Mouse (Mus musculus): ENCODE measurements around the gene Socs3. TPM values are rescaled to one million over a fixed set of nuclear protein-coding genes. Genes with fewer than 3 reads are reported as not detected.

The Socs3 gene
- polyA plus RNA-seq, 1 experiment from 2014 or later = 11.7 TPM

- H3K4me3 ChIP-seq (replicated peaks; ENCODE audit: low read length) = no peak overlapping the region
- H3K4me1 ChIP-seq (replicated peaks; ENCODE audit: control insufficient read depth, insufficient read depth, low read length) = 0 out of 2 replicates have a peak, but pooled peaks cover 6% of the 10 kb centered on the region
- no peak overlapping the region for H3K4me2 ChIP-seq (ENCODE audit: low read length)
- no peaks in the 10 kb centered on the region for H3K9me3 ChIP-seq (ENCODE audit: control insufficient read depth, low read length)
- ATAC-seq = no peak
- H3K27ac ChIP-seq (ENCODE audit: low read length) = no peak overlapping the region
- 82% methylated on average over 5 of the region's 5 CpGs for WGBS
- no peak overlapping the region for H3K9ac ChIP-seq (replicated peaks; ENCODE audit: low read depth, low read length)
- no peaks in the 10 kb centered on the region for H3K27me3 ChIP-seq (replicated peaks; ENCODE audit: control insufficient read depth, insufficient read depth, low read length)
- peaks cover 18% of the 10 kb centered on the region for H3K36me3 ChIP-seq (ENCODE audit: control insufficient read depth, insufficient read depth)
These were observed 38.4 kb upstream of the Socs3 start for GRCm38 (mm10) chr11:118008144-118008805.

- H3K27me3 ChIP-seq (replicated peaks; ENCODE audit: control insufficient read depth, insufficient read depth, low read length) = no peaks in the 10 kb centered on the region
- H3K27ac ChIP-seq (ENCODE audit: low read length) = no peak overlapping the region
- no peak overlapping the region for H3K9ac ChIP-seq (replicated peaks; ENCODE audit: low read depth, low read length)
- no peak overlapping the region for H3K4me3 ChIP-seq (replicated peaks; ENCODE audit: low read length)
- WGBS = 78% methylated on average over 8 of the region's 8 CpGs
- H3K36me3 ChIP-seq (ENCODE audit: control insufficient read depth, insufficient read depth) = peaks cover 18% of the 10 kb centered on the region
- H3K4me2 ChIP-seq (ENCODE audit: low read length) = no peak overlapping the region
- no peaks in the 10 kb centered on the region for H3K9me3 ChIP-seq (ENCODE audit: control insufficient read depth, low read length)
- 0 out of 2 replicates have a peak, but pooled peaks cover 6% of the 10 kb centered on the region for H3K4me1 ChIP-seq (replicated peaks; ENCODE audit: control insufficient read depth, insufficient read depth, low read length)
- ATAC-seq = no peak
These were observed 37.8 kb upstream of the Socs3 start for GRCm38 (mm10) chr11:118007460-118008143.

- no peaks in the 10 kb centered on the region for H3K4me1 ChIP-seq (replicated peaks; ENCODE audit: control insufficient read depth, insufficient read depth, low read length)
- H3K9me3 ChIP-seq (ENCODE audit: control insufficient read depth, low read length) = no peaks in the 10 kb centered on the region
- H3K9ac ChIP-seq (replicated peaks; ENCODE audit: low read depth, low read length) = no peak overlapping the region
- no peak overlapping the region for H3K4me3 ChIP-seq (replicated peaks; ENCODE audit: low read length)
- ATAC-seq = no peak
- H3K27ac ChIP-seq (ENCODE audit: low read length) = no peak overlapping the region
- H3K27me3 ChIP-seq (replicated peaks; ENCODE audit: control insufficient read depth, insufficient read depth, low read length) = no peaks in the 10 kb centered on the region
- H3K4me2 ChIP-seq (ENCODE audit: low read length) = no peak overlapping the region
- whole genome bisulfite sequencing = 92% methylated on average over 5 of the region's 5 CpGs
- H3K36me3 ChIP-seq (ENCODE audit: control insufficient read depth, insufficient read depth) = peaks cover 25% of the 10 kb centered on the region
These were observed 34.4 kb upstream of the Socs3 start for GRCm38 (mm10) chr11:118004217-118004616.

- Histone ChIP-seq H3K4me3 (replicated peaks; ENCODE audit: low read length) (no peak overlapping the region), H3K9me3 (ENCODE audit: control insufficient read depth, low read length) (no peaks in the 10 kb centered on the region), H3K4me2 (ENCODE audit: low read length) (no peak overlapping the region), H3K9ac (replicated peaks; ENCODE audit: low read depth, low read length) (no peak overlapping the region), H3K36me3 (ENCODE audit: control insufficient read depth, insufficient read depth) (peaks cover 25% of the 10 kb centered on the region), H3K27me3 (replicated peaks; ENCODE audit: control insufficient read depth, insufficient read depth, low read length) (no peaks in the 10 kb centered on the region), H3K4me1 (replicated peaks; ENCODE audit: control insufficient read depth, insufficient read depth, low read length) (no peaks in the 10 kb centered on the region), H3K27ac (ENCODE audit: low read length) (no peak overlapping the region)
- WGBS = 85% methylated on average over 5 of the region's 5 CpGs
- ATAC-seq = no peak
These were observed 33.9 kb upstream of the Socs3 start for GRCm38 (mm10) chr11:118003718-118004117.

- no peak overlapping the region for H3K9ac ChIP-seq (replicated peaks; ENCODE audit: low read depth, low read length)
- ATAC-seq = no peak
- 93% methylated on average over 14 of the region's 14 CpGs for WGBS
- no peak overlapping the region for H3K4me2 ChIP-seq (ENCODE audit: low read length)
- no peaks in the 10 kb centered on the region for H3K4me1 ChIP-seq (replicated peaks; ENCODE audit: control insufficient read depth, insufficient read depth, low read length)
- H3K27ac ChIP-seq (ENCODE audit: low read length) = no peak overlapping the region
- H3K4me3 ChIP-seq (replicated peaks; ENCODE audit: low read length) = no peak overlapping the region
- peaks cover 25% of the 10 kb centered on the region for H3K36me3 ChIP-seq (ENCODE audit: control insufficient read depth, insufficient read depth)
- no peaks in the 10 kb centered on the region for H3K9me3 ChIP-seq (ENCODE audit: control insufficient read depth, low read length)
- H3K27me3 ChIP-seq (replicated peaks; ENCODE audit: control insufficient read depth, insufficient read depth, low read length) = no peaks in the 10 kb centered on the region
These were observed 33.3 kb upstream of the Socs3 start for GRCm38 (mm10) chr11:118003176-118003575.

GRCm38 (mm10) chr11:118000565-118001215 lies 30.8 kb upstream of the Socs3 start:
- Histone ChIP-seq H3K4me2 (ENCODE audit: low read length) (no peak overlapping the region), H3K4me3 (replicated peaks; ENCODE audit: low read length) (no peak overlapping the region), H3K27ac (ENCODE audit: low read length) (no peak overlapping the region), H3K9me3 (ENCODE audit: control insufficient read depth, low read length) (no peaks in the 10 kb centered on the region), H3K9ac (replicated peaks; ENCODE audit: low read depth, low read length) (no peak overlapping the region), H3K4me1 (replicated peaks; ENCODE audit: control insufficient read depth, insufficient read depth, low read length) (peaks cover 6% of the 10 kb centered on the region; the same call in 1 of the 2 replicates), H3K27me3 (replicated peaks; ENCODE audit: control insufficient read depth, insufficient read depth, low read length) (no peaks in the 10 kb centered on the region), H3K36me3 (ENCODE audit: control insufficient read depth, insufficient read depth) (peaks cover 21% of the 10 kb centered on the region)
- WGBS = 92% methylated on average over 7 of the region's 7 CpGs
- no peak for ATAC-seq

GRCm38 (mm10) chr11:118000083-118000482 lies 30.2 kb upstream of the Socs3 start:
- no peak for ATAC-seq
- H3K9ac ChIP-seq (replicated peaks; ENCODE audit: low read depth, low read length) = no peak overlapping the region
- H3K27ac ChIP-seq (ENCODE audit: low read length) = no peak overlapping the region
- H3K4me3 ChIP-seq (replicated peaks; ENCODE audit: low read length) = no peak overlapping the region
- WGBS = 67% methylated on average over 1 of the region's 1 CpGs
- H3K4me1 ChIP-seq (replicated peaks; ENCODE audit: control insufficient read depth, insufficient read depth, low read length) = peaks cover 6% of the 10 kb centered on the region; the same call in 1 of the 2 replicates
- no peaks in the 10 kb centered on the region for H3K27me3 ChIP-seq (replicated peaks; ENCODE audit: control insufficient read depth, insufficient read depth, low read length)
- no peaks in the 10 kb centered on the region for H3K9me3 ChIP-seq (ENCODE audit: control insufficient read depth, low read length)
- peaks cover 17% of the 10 kb centered on the region for H3K36me3 ChIP-seq (ENCODE audit: control insufficient read depth, insufficient read depth)
- no peak overlapping the region for H3K4me2 ChIP-seq (ENCODE audit: low read length)

GRCm38 (mm10) chr11:117999260-117999934 lies 29.6 kb upstream of the Socs3 start:
- WGBS = 92% methylated on average over 6 of the region's 6 CpGs
- no peak overlapping the region for H3K4me3 ChIP-seq (replicated peaks; ENCODE audit: low read length)
- H3K9ac ChIP-seq (replicated peaks; ENCODE audit: low read depth, low read length) = no peak overlapping the region
- H3K36me3 ChIP-seq (ENCODE audit: control insufficient read depth, insufficient read depth) = peaks cover 11% of the 10 kb centered on the region
- H3K4me2 ChIP-seq (ENCODE audit: low read length) = no peak overlapping the region
- H3K9me3 ChIP-seq (ENCODE audit: control insufficient read depth, low read length) = no peaks in the 10 kb centered on the region
- peaks cover 6% of the 10 kb centered on the region; the same call in 1 of the 2 replicates for H3K4me1 ChIP-seq (replicated peaks; ENCODE audit: control insufficient read depth, insufficient read depth, low read length)
- H3K27ac ChIP-seq (ENCODE audit: low read length) = no peak overlapping the region
- H3K27me3 ChIP-seq (replicated peaks; ENCODE audit: control insufficient read depth, insufficient read depth, low read length) = no peaks in the 10 kb centered on the region
- no peak for ATAC-seq

- WGBS = 94% methylated on average over 4 of the region's 4 CpGs
- no peaks in the 10 kb centered on the region for H3K9me3 ChIP-seq (ENCODE audit: control insufficient read depth, low read length)
- no peak overlapping the region for H3K4me3 ChIP-seq (replicated peaks; ENCODE audit: low read length)
- H3K27me3 ChIP-seq (replicated peaks; ENCODE audit: control insufficient read depth, insufficient read depth, low read length) = no peaks in the 10 kb centered on the region
- peaks cover 8% of the 10 kb centered on the region for H3K36me3 ChIP-seq (ENCODE audit: control insufficient read depth, insufficient read depth)
- H3K4me1 ChIP-seq (replicated peaks; ENCODE audit: control insufficient read depth, insufficient read depth, low read length) = peaks cover 11% of the 10 kb centered on the region
- no peak for ATAC-seq
- no peak overlapping the region for H3K9ac ChIP-seq (replicated peaks; ENCODE audit: low read depth, low read length)
- H3K4me2 ChIP-seq (ENCODE audit: low read length) = no peak overlapping the region
- H3K27ac ChIP-seq (ENCODE audit: low read length) = no peak overlapping the region
These were observed 28.5 kb upstream of the Socs3 start for GRCm38 (mm10) chr11:117998356-117998755.

Data from forebrain, embryonic 16.5 days (tissue).